Mouse (Mus musculus) heart, postnatal 0 days (tissue): ENCODE data around the gene Fbxl13.
"Not testable (repeated sequence)": the region's sequence is repeated elsewhere in the genome, so short reads cannot be mapped to it uniquely, and the experiment has no call there.

ENCODE experiments used
- CTCF ChIP-seq: IDR thresholded peaks from 2 replicates; pipeline ENCODE4 v1.5.1; 2016; ENCODE audit warnings: antibody characterized with exemption, control low read depth, low read depth
- EP300 ChIP-seq: IDR thresholded peaks from 2 replicates; pipeline ENCODE4 v1.6.1; 2016; ENCODE audit warnings: antibody characterized with exemption, low read depth

DNA sequence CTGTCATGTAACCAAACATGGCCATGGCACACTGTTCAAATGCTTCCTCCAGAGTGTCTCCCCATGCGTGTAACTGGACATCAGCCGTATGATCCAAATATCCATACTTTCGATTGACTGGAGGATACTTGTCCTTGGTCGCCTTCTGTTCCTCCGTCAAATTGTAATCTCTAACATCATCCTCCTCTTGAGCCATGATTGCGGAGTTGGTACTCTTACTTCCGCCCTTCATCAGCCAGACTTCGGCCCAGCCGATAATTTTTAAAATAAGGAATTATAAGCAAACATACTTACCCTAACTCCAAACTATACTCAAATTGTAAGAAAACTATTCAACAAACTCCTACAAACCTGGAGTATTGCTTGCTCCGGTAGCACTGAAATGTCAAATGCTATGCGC, 31.1 kb downstream of the Fbxl13 start:
- TF ChIP-seq CTCF, EP300: not testable (repeated sequence)
